Mouse (Mus musculus) embryonic facial prominence, embryonic 14.5 days (tissue): ENCODE data around the gene Krtap7-1. TPM values are rescaled to one million over a fixed set of nuclear protein-coding genes. Genes with fewer than 3 reads are reported as not detected.

Experiments
- ATAC-seq: fragments of 200-750 bp; cut with Nextera tagmentation; 2 replicates; pipeline ENCODE4 v1.8.0; 2017; ENCODE audit warnings: low read depth, moderate number of reproducible peaks, moderate TSS enrichment
- DNase-seq: peaks from one replicate; pipeline ENCODE4 v3.0.0-alpha.2; 2015; ENCODE audit warnings: low spot score
- H3K27ac ChIP-seq: fragments of 300-500 bp; sonication (generic); replicated peaks from 2 replicates; pipeline ENCODE4 v1.5.1; 2014; ENCODE audit warnings: low read depth, mild to moderate bottlenecking, low read length, moderate library complexity
- H3K27me3 ChIP-seq: fragments of 300-500 bp; sonication (generic); replicated peaks from 2 replicates; pipeline ENCODE4 v1.6.1; 2014; ENCODE audit warnings: low read length; ENCODE audit not compliant: control insufficient read depth, insufficient read depth
- H3K36me3 ChIP-seq: fragments of 300-500 bp; sonication (generic); 2 replicates; pipeline ENCODE4 v1.6.1; 2014; ENCODE audit warnings: low read length, mixed read lengths; ENCODE audit not compliant: control insufficient read depth, insufficient read depth
- H3K4me1 ChIP-seq: fragments of 300-500 bp; sonication (generic); 2 replicates; pipeline ENCODE4 v1.6.1; 2014; ENCODE audit warnings: antibody characterized with exemption, low read length; ENCODE audit not compliant: control insufficient read depth, insufficient read depth
- H3K4me2 ChIP-seq: fragments of 300-500 bp; sonication (generic); 2 replicates; pipeline ENCODE4 v1.6.1; 2014; ENCODE audit warnings: low read depth, mild to moderate bottlenecking, low read length, moderate library complexity, mixed read lengths
- H3K4me3 ChIP-seq: fragments of 300-500 bp; sonication (generic); 2 replicates; pipeline ENCODE4 v1.5.1; 2014; ENCODE audit warnings: low read depth, mild to moderate bottlenecking, low read length
- H3K9ac ChIP-seq: fragments of 300-500 bp; sonication (generic); 2 replicates; pipeline ENCODE4 v1.6.1; 2014; ENCODE audit warnings: low read depth, mild to moderate bottlenecking, low read length, moderate library complexity, mixed read lengths
- H3K9me3 ChIP-seq: fragments of 300-500 bp; sonication (generic); 2 replicates; pipeline ENCODE4 v1.6.1; 2016; ENCODE audit warnings: low read length; ENCODE audit not compliant: control insufficient read depth
- WGBS: fragments of 180-500 bp; shearing (Covaris S2); extraction: QIAGEN DNeasy Blood & Tissue Kit; methylation state at CpG from one replicate; pipeline ENCODE4 v1.1.7; 2014; 5-methylcytosine and 5-hydroxymethylcytosine counted together
- polyA plus RNA-seq: library from polyadenylated mRNA; unstranded; fragments of >200 nt; fragmentation: Nextera tagmentation; extraction: Ambion mirVana; gene quantifications from 2 replicates; pipeline ENCODE4 v1.2.1, GENCODE M21; 2014

The Krtap7-1 gene
- polyA plus RNA-seq, 1 experiment from 2014 or later = 0.29 TPM

DNA sequence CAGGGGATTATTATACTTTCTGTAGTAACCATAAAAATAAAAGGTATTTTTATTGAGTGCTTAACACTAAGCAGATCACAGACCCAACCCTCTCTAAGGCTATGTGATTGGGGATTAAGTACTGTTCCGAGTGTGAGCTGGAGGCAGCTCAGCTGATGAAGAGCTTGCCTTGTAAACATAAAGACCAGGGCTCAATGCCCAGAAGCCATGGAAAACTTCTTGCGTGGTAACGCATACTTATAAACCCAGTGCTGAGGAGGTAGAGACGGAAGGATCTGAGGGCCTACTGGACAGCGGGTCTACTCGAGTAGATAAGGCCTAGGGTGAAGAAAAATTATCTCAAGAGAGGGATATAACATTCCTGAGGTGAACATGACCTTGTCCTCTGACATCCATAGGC is 12.0 kb upstream of the Krtap7-1 start:
- Histone ChIP-seq H3K36me3 (no peaks in the 10 kb centered on the region), H3K4me3 (no peak overlapping the region), H3K4me1 (no peaks in the 10 kb centered on the region), H3K27me3 (no peaks in the 10 kb centered on the region), H3K9me3 (no peaks in the 10 kb centered on the region), H3K9ac (no peak overlapping the region), H3K4me2 (no peak overlapping the region), H3K27ac (no peak overlapping the region)
- ATAC-seq (no peak), DNase-seq (no peak)
- 89% methylated on average over 6 of the region's 6 CpGs for WGBS

DNA sequence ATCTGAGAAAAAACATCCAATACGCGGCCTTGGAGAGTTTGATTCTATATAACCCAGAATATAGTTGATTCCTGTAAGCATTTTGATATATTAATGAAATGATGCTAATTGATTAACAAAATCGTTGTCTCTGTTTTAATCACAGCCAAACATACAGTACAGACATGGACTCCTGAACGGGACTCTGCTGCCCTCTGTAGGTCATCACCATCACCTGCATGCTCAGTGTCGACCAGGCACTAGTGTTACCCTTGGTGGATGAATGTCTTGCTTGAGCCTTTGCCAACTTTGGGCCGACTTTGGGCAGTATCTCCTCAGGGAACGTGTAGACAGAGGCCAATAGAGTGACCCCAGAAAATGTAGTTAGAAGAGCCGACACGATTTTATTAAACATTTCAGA is 9.5 kb upstream of the Krtap7-1 start:
- DNase-seq (no peak), ATAC-seq (no peak)
- Histone ChIP-seq H3K4me2 (no peak overlapping the region), H3K36me3 (no peaks in the 10 kb centered on the region), H3K4me3 (no peak overlapping the region), H3K9me3 (no peaks in the 10 kb centered on the region), H3K27ac (no peak overlapping the region), H3K27me3 (no peaks in the 10 kb centered on the region), H3K4me1 (no peaks in the 10 kb centered on the region), H3K9ac (no peak overlapping the region)
- 58% methylated on average over 9 of the region's 9 CpGs for WGBS

DNA sequence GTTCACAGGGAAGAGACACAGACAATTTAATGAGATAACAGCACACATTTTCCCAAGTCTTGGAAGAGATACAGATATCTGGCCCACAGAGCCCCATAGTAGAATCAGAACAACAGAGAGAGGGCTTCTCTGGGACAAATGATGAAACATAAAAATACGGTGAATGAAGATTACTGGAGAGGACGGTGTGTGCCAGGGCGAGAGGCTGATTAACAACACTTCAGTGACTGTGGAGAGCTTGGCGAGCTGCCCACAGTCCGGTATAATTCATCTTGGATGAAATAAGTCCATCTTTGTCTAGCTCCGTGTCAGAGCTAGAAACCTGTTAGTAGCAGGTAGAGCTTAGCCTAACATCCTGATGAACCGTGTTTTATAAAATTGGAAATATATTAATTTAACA is 5.3 kb upstream of the Krtap7-1 start:
- H3K4me1 ChIP-seq = no peaks in the 10 kb centered on the region
- no peak for DNase-seq
- no peak for ATAC-seq
- H3K27ac ChIP-seq = no peak overlapping the region
- no peaks in the 10 kb centered on the region for H3K36me3 ChIP-seq
- H3K9me3 ChIP-seq = no peaks in the 10 kb centered on the region
- 73% methylated on average over 7 of the region's 7 CpGs for WGBS
- no peak overlapping the region for H3K4me2 ChIP-seq
- no peak overlapping the region for H3K9ac ChIP-seq
- H3K27me3 ChIP-seq = no peaks in the 10 kb centered on the region
- no peak overlapping the region for H3K4me3 ChIP-seq

DNA sequence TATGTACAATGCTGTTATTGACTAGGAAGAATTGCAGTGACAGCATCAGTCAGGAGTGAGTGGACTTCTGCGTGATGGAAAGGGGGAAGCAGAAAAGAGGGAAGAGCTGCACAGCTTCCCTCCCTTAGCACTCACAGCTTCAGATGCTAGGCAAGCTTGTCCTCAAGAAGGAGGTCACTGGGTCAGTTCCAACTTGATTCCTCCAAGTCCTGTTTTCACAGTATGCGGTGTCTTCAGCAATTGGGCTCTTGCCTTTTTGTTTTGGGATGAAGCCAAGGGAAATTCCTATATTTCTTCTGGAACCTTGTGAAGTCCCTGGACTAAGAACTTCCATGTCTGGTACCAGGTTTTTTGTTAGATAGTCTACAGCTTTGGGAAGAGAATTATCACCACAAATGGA is 4.6 kb downstream of the Krtap7-1 start:
- ATAC-seq = no peak
- H3K4me2 ChIP-seq = no peak overlapping the region
- no peaks in the 10 kb centered on the region for H3K27me3 ChIP-seq
- no peak overlapping the region for H3K4me3 ChIP-seq
- DNase-seq = no peak
- H3K9me3 ChIP-seq = no peaks in the 10 kb centered on the region
- no peaks in the 10 kb centered on the region for H3K4me1 ChIP-seq
- no peaks in the 10 kb centered on the region for H3K36me3 ChIP-seq
- H3K27ac ChIP-seq = no peak overlapping the region
- WGBS = 72% methylated on average over 2 of the region's 2 CpGs
- H3K9ac ChIP-seq = no peak overlapping the region

DNA sequence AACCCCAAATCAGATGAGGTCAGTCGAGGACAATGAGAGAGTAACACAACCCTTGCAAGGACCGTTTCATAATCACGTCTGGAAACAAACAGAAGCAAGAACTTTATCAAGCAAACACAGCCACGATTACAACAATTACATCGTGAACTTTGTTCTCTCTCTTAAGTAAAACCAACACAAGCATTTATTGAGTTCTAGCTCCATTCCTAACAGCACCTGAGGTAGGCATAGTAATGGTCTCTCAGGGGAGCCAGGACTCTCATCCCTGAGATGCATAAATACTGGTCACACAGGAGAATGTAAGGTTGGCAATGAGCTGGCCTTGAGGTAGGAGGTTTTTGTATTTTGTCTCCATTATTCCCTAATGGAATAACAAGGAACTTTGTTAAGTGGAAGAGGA is 6.3 kb downstream of the Krtap7-1 start:
- Histone ChIP-seq H3K36me3 (no peaks in the 10 kb centered on the region), H3K27ac (no peak overlapping the region), H3K4me2 (no peak overlapping the region), H3K9ac (no peak overlapping the region), H3K27me3 (no peaks in the 10 kb centered on the region), H3K9me3 (no peaks in the 10 kb centered on the region), H3K4me1 (no peaks in the 10 kb centered on the region), H3K4me3 (no peak overlapping the region)
- ATAC-seq (no peak), DNase-seq (no peak)
- 80% methylated on average over 5 of the region's 5 CpGs for WGBS

DNA sequence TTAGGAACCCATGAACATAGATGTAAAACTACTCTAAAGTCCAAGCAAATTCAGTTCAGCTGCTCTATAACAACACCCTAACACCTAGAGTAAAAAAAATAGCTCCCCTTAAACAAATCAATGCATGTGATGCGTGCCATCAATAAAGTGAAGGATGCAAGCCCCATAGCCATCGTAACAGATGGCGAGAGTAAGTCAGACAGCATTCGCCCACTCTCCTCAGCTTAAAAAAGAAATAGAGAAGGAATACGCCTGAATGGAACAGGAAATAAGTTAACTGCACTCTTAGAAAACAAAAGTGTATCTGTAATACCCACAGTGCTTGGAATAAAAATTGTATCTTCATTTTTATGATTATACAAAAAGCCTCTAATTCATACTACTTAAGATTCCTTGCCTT is 11.1 kb downstream of the Krtap7-1 start:
- Histone ChIP-seq H3K27ac (no peak overlapping the region), H3K4me2 (no peak overlapping the region), H3K27me3 (no peaks in the 10 kb centered on the region), H3K4me1 (no peaks in the 10 kb centered on the region), H3K4me3 (no peak overlapping the region), H3K36me3 (no peaks in the 10 kb centered on the region), H3K9me3 (no peaks in the 10 kb centered on the region), H3K9ac (no peak overlapping the region)
- no peak for ATAC-seq
- 85% methylated on average over 5 of the region's 5 CpGs for WGBS
- DNase-seq = no peak

DNA sequence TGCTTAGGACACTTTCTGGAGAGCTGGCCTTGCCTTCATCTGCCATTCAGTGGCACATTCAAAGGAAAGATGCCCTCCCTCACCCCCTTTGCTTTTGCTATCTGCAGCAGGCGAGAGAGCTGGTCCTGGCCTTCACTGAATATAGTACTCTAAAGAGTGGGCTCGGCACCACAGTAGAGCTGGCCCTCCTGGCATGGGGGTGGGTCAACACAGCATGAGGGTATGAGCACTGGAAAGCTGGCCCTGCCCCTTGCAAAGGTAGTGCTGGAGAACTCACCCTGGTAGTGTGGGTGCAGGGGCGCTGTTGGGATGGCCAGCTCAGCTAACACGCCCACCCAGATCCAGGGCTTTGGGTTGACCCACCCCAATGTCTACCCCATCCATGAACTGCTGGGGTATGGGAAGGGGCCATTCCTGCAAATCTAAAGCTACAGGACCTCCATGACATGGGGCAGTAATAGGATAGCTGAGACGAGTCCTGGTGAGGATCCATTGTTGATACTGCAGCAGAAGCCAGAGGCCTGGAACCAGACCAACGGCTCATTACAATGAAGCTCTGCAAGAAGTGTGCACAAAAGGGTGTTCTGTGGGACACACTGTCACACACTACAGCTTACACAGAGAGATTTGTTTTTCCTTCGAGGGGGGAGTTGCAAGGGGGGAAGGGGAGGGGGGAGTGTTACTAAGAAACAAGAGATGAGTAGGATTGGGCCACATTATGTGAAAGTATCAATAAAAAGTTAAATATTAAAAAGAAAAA is 12.5 kb downstream of the Krtap7-1 start:
- H3K27ac ChIP-seq = no peak overlapping the region
- H3K4me2 ChIP-seq = no peak overlapping the region
- WGBS = 85% methylated on average over 7 of the region's 7 CpGs
- DNase-seq = no peak
- H3K9ac ChIP-seq = no peak overlapping the region
- no peaks in the 10 kb centered on the region for H3K27me3 ChIP-seq
- no peak for ATAC-seq
- no peak overlapping the region for H3K4me3 ChIP-seq
- H3K4me1 ChIP-seq = no peaks in the 10 kb centered on the region
- no peaks in the 10 kb centered on the region for H3K9me3 ChIP-seq
- H3K36me3 ChIP-seq = no peaks in the 10 kb centered on the region

DNA sequence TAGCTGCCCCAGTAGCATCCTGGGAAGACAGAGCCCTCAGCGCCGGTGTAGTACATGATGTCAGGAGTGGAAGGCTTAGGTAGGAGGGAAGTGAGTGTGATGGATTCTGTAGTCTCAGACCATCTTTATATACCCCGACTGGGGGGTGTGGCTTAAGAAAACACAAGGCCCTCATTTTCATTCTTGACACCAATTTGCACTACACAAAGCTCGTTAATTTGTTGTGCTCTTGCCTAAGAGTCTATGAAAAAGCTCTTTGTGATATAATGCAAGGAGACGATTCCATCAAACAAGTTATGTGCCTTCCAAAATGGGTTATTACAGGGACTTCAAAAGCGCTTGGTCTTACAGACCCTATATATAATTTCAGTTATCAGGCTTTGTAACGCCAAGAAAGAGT is 20.3 kb downstream of the Krtap7-1 start, which contains the start of gene Krtap8-1:
Gene Krtap8-1 (minus strand): TSS at position 101 of the 400 bp plus-strand sequence.
- no peak for ATAC-seq
- no peaks in the 10 kb centered on the region for H3K9me3 ChIP-seq
- whole genome bisulfite sequencing = 84% methylated on average over 7 of the region's 7 CpGs
- no peak for DNase-seq
- H3K36me3 ChIP-seq = no peaks in the 10 kb centered on the region
- H3K4me1 ChIP-seq = no peaks in the 10 kb centered on the region
- no peaks in the 10 kb centered on the region for H3K27me3 ChIP-seq
- H3K4me3 ChIP-seq = no peak within 1 kb of the TSS
- no peak within 1 kb of the TSS for H3K27ac ChIP-seq
- H3K9ac ChIP-seq = no peak within 1 kb of the TSS
- H3K4me2 ChIP-seq = no peak within 1 kb of the TSS

DNA sequence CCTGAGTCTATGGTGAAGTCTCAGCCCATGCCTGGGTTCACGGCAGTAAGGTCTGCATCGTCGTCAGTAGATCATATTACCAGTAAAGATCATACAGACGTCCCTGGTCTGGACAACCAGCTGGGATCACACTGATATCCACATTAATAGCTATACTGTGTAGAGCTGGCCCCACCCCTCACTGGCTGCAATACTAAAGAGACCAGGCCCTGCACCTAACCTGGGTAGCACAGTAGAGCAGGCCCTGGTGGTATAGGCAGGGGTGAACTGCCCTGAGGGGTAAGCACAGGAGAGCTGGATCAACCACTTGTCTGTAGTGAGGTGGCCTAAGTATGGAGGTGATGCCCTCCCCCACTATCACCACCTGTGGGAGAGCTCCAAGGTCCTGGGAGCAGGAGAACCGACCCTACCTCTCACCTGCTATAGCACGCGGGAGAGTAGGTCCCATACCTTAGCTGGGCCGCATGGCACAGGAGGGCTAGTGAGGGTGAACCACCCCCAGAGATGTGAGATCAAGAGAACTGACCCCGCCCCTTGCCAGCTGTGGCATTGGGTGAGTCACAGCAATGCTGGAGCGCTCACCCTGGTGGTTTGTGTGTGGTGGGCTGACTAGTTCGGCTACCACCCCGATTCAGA is 30.3 kb downstream of the Krtap7-1 start:
- Histone ChIP-seq H3K9me3 (no peaks in the 10 kb centered on the region), H3K27ac (no peak overlapping the region), H3K27me3 (no peaks in the 10 kb centered on the region), H3K4me2 (no peak overlapping the region), H3K9ac (no peak overlapping the region), H3K4me3 (no peak overlapping the region), H3K4me1 (no peaks in the 10 kb centered on the region), H3K36me3 (no peaks in the 10 kb centered on the region)
- DNase-seq (no peak), ATAC-seq (no peak)
- 81% methylated on average over 12 of the region's 12 CpGs for WGBS
